9 mouse cellular contexts compared by ENCODE assay signal in the genomic region with DNA sequence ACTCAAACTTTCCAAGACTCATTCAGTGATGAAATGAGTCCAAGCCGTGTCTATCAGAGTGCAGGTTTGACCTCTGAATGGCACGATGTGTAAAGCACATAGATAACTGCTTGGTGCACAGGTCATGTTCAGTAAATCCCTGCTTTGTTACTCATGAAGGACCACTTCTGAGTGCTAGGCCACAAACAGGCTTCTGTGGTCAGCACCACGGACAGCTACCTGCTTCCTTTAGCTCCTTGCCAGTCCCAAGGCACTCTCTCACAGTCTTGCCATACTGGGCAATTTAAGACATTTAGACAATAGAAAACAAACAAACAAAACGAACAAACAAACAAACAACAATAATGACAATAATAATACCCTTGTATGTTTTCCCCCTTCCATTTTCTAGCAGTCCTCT.
A peak's percentile ranks its signal among the peaks of the same experiment; 100 is the strongest.
DNase-seq lines count a peak whose midpoint lies in the region; ATAC-seq and TF ChIP-seq lines count a peak whose summit lies in the region.
"Had no signal": no experiment of that assay in that cellular context is flagged by ENCODE, and none has a peak within 500 bp of the region (broad histone marks: within the 10 kb centered on the region; RNA-seq: fewer than 3 reads in every experiment).

No protein-coding gene starts in this region.

- H3K4me2 ChIP-seq in midbrain, embryonic 14.5 days (ENCODE audit: low read length) = no peak overlapping the region
- H3K4me2 ChIP-seq in midbrain, embryonic 15.5 days = no peak overlapping the region
- H3K4me2 ChIP-seq in stomach, postnatal 0 days (replicated peaks; ENCODE audit: low read depth) = no peak overlapping the region
- H3K4me2 ChIP-seq: limb, embryonic 15.5 days had no signal

- H3K27me3 ChIP-seq in heart, embryonic 10.5 days (ENCODE audit: insufficient read depth, poor library complexity, severe bottlenecking) = no peaks in the 10 kb centered on the region
- no peaks in the 10 kb centered on the region for H3K27me3 ChIP-seq in midbrain, embryonic 14.5 days (ENCODE audit: control insufficient read depth, insufficient read depth, low read length)
- no peaks in the 10 kb centered on the region for H3K27me3 ChIP-seq in midbrain, embryonic 15.5 days (replicated peaks)
- H3K27me3 ChIP-seq in stomach, postnatal 0 days (ENCODE audit: control insufficient read depth, insufficient read depth, low read length) = no peaks in the 10 kb centered on the region
- H3K27me3 ChIP-seq: limb, embryonic 15.5 days had no signal

- DNase-seq in heart, embryonic 10.5 days (ENCODE audit: low spot score) = peak; percentile 76
- DNase-seq in heart, adult 11 months = no peak
- DNase-seq in midbrain, embryonic 14.5 days = peak; percentile 60
- peak; percentile 48 for DNase-seq in embryo, embryonic 9.5 days (ENCODE audit: extremely low spot score)
- peak; percentile 31 for DNase-seq in stomach, postnatal 0 days (ENCODE audit: low spot score)
- DNase-seq in spleen, adult 18-20 months = no peak
- DNase-seq in spleen, postnatal 10 days (ENCODE audit: low spot score in 2 of 2) = no peak

- no peaks in the 10 kb centered on the region for H3K36me3 ChIP-seq in heart, embryonic 10.5 days
- no peaks in the 10 kb centered on the region for H3K36me3 ChIP-seq in midbrain, embryonic 14.5 days (ENCODE audit: control insufficient read depth, insufficient read depth, low read length)
- no peaks in the 10 kb centered on the region for H3K36me3 ChIP-seq in midbrain, embryonic 15.5 days (replicated peaks)
- no peaks in the 10 kb centered on the region for H3K36me3 ChIP-seq in stomach, postnatal 0 days (ENCODE audit: control insufficient read depth, insufficient read depth, low read length)
- H3K36me3 ChIP-seq: limb, embryonic 15.5 days had no signal

- H3K9ac ChIP-seq in midbrain, embryonic 14.5 days (replicated peaks; ENCODE audit: low read length) = no peak overlapping the region
- no peak overlapping the region for H3K9ac ChIP-seq in midbrain, embryonic 15.5 days
- no peak overlapping the region for H3K9ac ChIP-seq in stomach, postnatal 0 days (ENCODE audit: low read length)
- H3K9ac ChIP-seq: limb, embryonic 15.5 days had no signal

- no peaks in the 10 kb centered on the region for H3K9me3 ChIP-seq in heart, embryonic 10.5 days
- no peaks in the 10 kb centered on the region for H3K9me3 ChIP-seq in midbrain, embryonic 14.5 days (ENCODE audit: control insufficient read depth, low read length)
- no peaks in the 10 kb centered on the region for H3K9me3 ChIP-seq in midbrain, embryonic 15.5 days
- no peaks in the 10 kb centered on the region for H3K9me3 ChIP-seq in stomach, postnatal 0 days (ENCODE audit: control insufficient read depth, low read length)
- H3K9me3 ChIP-seq: limb, embryonic 15.5 days had no signal

- no peaks in the 10 kb centered on the region for H3K4me1 ChIP-seq in heart, embryonic 10.5 days
- H3K4me1 ChIP-seq in midbrain, embryonic 14.5 days (ENCODE audit: control insufficient read depth, insufficient read depth, low read length) = no peaks in the 10 kb centered on the region; the same call in 1 of the 2 replicates
- H3K4me1 ChIP-seq in midbrain, embryonic 15.5 days = peaks cover 12% of the 10 kb centered on the region
- no peaks in the 10 kb centered on the region for H3K4me1 ChIP-seq in stomach, postnatal 0 days (replicated peaks; ENCODE audit: control insufficient read depth, insufficient read depth)
- H3K4me1 ChIP-seq: limb, embryonic 15.5 days had no signal

- ATAC-seq in midbrain, embryonic 14.5 days (ENCODE audit: low FRiP score, low TSS enrichment) = no peak
- no peak for ATAC-seq in midbrain, embryonic 15.5 days (replicated peaks)
- ATAC-seq in stomach, postnatal 0 days (ENCODE audit: low FRiP score, low TSS enrichment) = no peak

- TF ChIP-seq EP300 in stomach, postnatal 0 days (optimal IDR thresholded peaks at IDR 0.05) = no peak

- no peak overlapping the region for H3K27ac ChIP-seq in heart, embryonic 10.5 days
- no peak overlapping the region for H3K27ac ChIP-seq in midbrain, embryonic 14.5 days (replicated peaks; ENCODE audit: low read depth, low read length)
- H3K27ac ChIP-seq in midbrain, embryonic 15.5 days = no peak overlapping the region
- no peak overlapping the region for H3K27ac ChIP-seq in stomach, postnatal 0 days (replicated peaks)
- H3K27ac ChIP-seq: limb, embryonic 15.5 days had no signal

- no peak for TF ChIP-seq CTCF in stomach, postnatal 0 days (IDR thresholded peaks at IDR 0.05; ENCODE audit: low read depth)

- H3K4me3 ChIP-seq in heart, embryonic 10.5 days = no peak overlapping the region
- H3K4me3 ChIP-seq in midbrain, embryonic 14.5 days (replicated peaks; ENCODE audit: low read depth, low read length) = no peak overlapping the region
- H3K4me3 ChIP-seq in midbrain, embryonic 15.5 days = no peak overlapping the region
- H3K4me3 ChIP-seq in stomach, postnatal 0 days (ENCODE audit: low read depth, low read length) = no peak overlapping the region
- H3K4me3 ChIP-seq: limb, embryonic 15.5 days had no signal

- WGBS in heart, embryonic 10.5 days = 25% methylated on average over 4 of the region's 4 CpGs
- 40% methylated on average over 4 of the region's 4 CpGs for WGBS in midbrain, embryonic 14.5 days
- WGBS in midbrain, embryonic 15.5 days = 40% methylated on average over 4 of the region's 4 CpGs
- 24% methylated on average over 4 of the region's 4 CpGs for WGBS in stomach, postnatal 0 days

Comparison
In these comparisons a context has a peak if more than half of its experiments do, and no peak if none do; other contexts are left out.
1. DNase-seq: peak in heart, embryonic 10.5 days (single experiment), midbrain, embryonic 14.5 days (single experiment), embryo, embryonic 9.5 days (single experiment) and stomach, postnatal 0 days (single experiment); none in heart, adult 11 months (single experiment), spleen, adult 18-20 months (0 of 2) and spleen, postnatal 10 days (0 of 2).